13 mouse cellular contexts compared by ENCODE assay signal in genomic region chr12:108958483-108958882, GRCm38 (mm10).
A peak's percentile ranks its signal among the peaks of the same experiment; 100 is the strongest.
DNase-seq lines count a peak whose midpoint lies in the region; ATAC-seq lines count a peak whose summit lies in the region.
"Had no signal": no experiment of that assay in that cellular context is flagged by ENCODE, and none has a peak within 500 bp of the region (broad histone marks: within the 10 kb centered on the region; RNA-seq: fewer than 3 reads in every experiment).

No protein-coding gene starts in this region.

- DNase-seq in heart, adult 11 months: no peak
- no peak for DNase-seq in limb, embryonic 10.5 days (ENCODE audit: low spot score)
- DNase-seq in forebrain, embryonic 14.5 days (ENCODE audit: low spot score): no peak
- no peak for DNase-seq in embryo, embryonic 9.5 days (ENCODE audit: extremely low spot score)
- DNase-seq: adrenal gland, postnatal 36 days; cerebellum, adult 18-20 months; gastrocnemius, postnatal 25 days; lung, adult 2 months had no signal

- no peak overlapping the region for H3K27ac ChIP-seq in heart, embryonic 11.5 days (ENCODE audit: low read depth, low read length)
- no peak overlapping the region for H3K27ac ChIP-seq in limb, embryonic 13.5 days
- no peak overlapping the region for H3K27ac ChIP-seq in limb, embryonic 10.5 days
- H3K27ac ChIP-seq in forebrain, embryonic 14.5 days (ENCODE audit: low read depth, low read length): 0 out of 2 replicates have a peak overlapping the region, but pooled peaks have one; percentile 52
- H3K27ac ChIP-seq in neural tube, embryonic 12.5 days: no peak overlapping the region

- H3K27me3 ChIP-seq in heart, embryonic 11.5 days (ENCODE audit: control insufficient read depth, insufficient read depth, low read length): no peaks in the 10 kb centered on the region
- peaks cover 18% of the 10 kb centered on the region for H3K27me3 ChIP-seq in limb, embryonic 13.5 days
- peaks cover 38% of the 10 kb centered on the region for H3K27me3 ChIP-seq in limb, embryonic 10.5 days (ENCODE audit: low read depth, poor library complexity, severe bottlenecking)
- H3K27me3 ChIP-seq in forebrain, embryonic 14.5 days (replicated peaks; ENCODE audit: control insufficient read depth, insufficient read depth, low read length): peaks cover 3% of the 10 kb centered on the region; the same call in 1 of the 2 replicates
- H3K27me3 ChIP-seq in neural tube, embryonic 12.5 days (replicated peaks): no peaks in the 10 kb centered on the region

- 75% methylated on average over 7 of the region's 7 CpGs for WGBS in heart, embryonic 11.5 days (ENCODE audit: insufficient replicate concordance)
- 74% methylated on average over 7 of the region's 7 CpGs for WGBS in limb, embryonic 13.5 days
- 81% methylated on average over 7 of the region's 7 CpGs for WGBS in limb, embryonic 10.5 days
- 17% methylated on average over 7 of the region's 7 CpGs for WGBS in forebrain, embryonic 14.5 days
- 66% methylated on average over 7 of the region's 7 CpGs for WGBS in neural tube, embryonic 12.5 days

- H3K9ac ChIP-seq in heart, embryonic 11.5 days (ENCODE audit: low read depth, low read length): no peak overlapping the region
- H3K9ac ChIP-seq in limb, embryonic 13.5 days: no peak overlapping the region
- peak overlapping the region; percentile 35; the same call in 1 of the 2 replicates for H3K9ac ChIP-seq in forebrain, embryonic 14.5 days (ENCODE audit: low read length)
- no peak overlapping the region for H3K9ac ChIP-seq in neural tube, embryonic 12.5 days

- peaks cover 5% of the 10 kb centered on the region; the same call in 1 of the 2 replicates for H3K4me1 ChIP-seq in heart, embryonic 11.5 days (ENCODE audit: control insufficient read depth, insufficient read depth, low read length)
- H3K4me1 ChIP-seq in limb, embryonic 13.5 days: peaks cover 51% of the 10 kb centered on the region
- peaks cover 49% of the 10 kb centered on the region for H3K4me1 ChIP-seq in limb, embryonic 10.5 days
- H3K4me1 ChIP-seq in forebrain, embryonic 14.5 days (ENCODE audit: control insufficient read depth, insufficient read depth, low read length): peaks cover 53% of the 10 kb centered on the region
- peaks cover 48% of the 10 kb centered on the region for H3K4me1 ChIP-seq in neural tube, embryonic 12.5 days

- H3K36me3 ChIP-seq in heart, embryonic 11.5 days (ENCODE audit: control insufficient read depth, insufficient read depth, low read length): no peaks in the 10 kb centered on the region
- no peaks in the 10 kb centered on the region for H3K36me3 ChIP-seq in limb, embryonic 13.5 days
- no peaks in the 10 kb centered on the region for H3K36me3 ChIP-seq in limb, embryonic 10.5 days
- H3K36me3 ChIP-seq in forebrain, embryonic 14.5 days (ENCODE audit: control insufficient read depth, insufficient read depth, low read length): no peaks in the 10 kb centered on the region
- no peaks in the 10 kb centered on the region for H3K36me3 ChIP-seq in neural tube, embryonic 12.5 days

- peak overlapping the region; percentile 78; the same call in 1 of the 2 replicates for H3K4me2 ChIP-seq in heart, embryonic 11.5 days
- peak overlapping the region; percentile 63 for H3K4me2 ChIP-seq in limb, embryonic 13.5 days (replicated peaks)
- H3K4me2 ChIP-seq in forebrain, embryonic 14.5 days (ENCODE audit: low read length): peak overlapping the region; percentile 51
- H3K4me2 ChIP-seq in neural tube, embryonic 12.5 days (replicated peaks): peak overlapping the region; percentile 60

- ATAC-seq in heart, embryonic 11.5 days (replicated peaks; ENCODE audit: insufficient number of reproducible peaks, low FRiP score, low TSS enrichment): no peak
- no peak for ATAC-seq in limb, embryonic 13.5 days (ENCODE audit: low FRiP score, low read depth)
- ATAC-seq in forebrain, embryonic 14.5 days: no peak
- ATAC-seq in neural tube, embryonic 12.5 days (ENCODE audit: low FRiP score, low read depth): no peak
- ATAC-seq in granulocyte monocyte progenitor cell, adult 5-6 weeks (replicated peaks; ENCODE audit: poor library complexity, severe bottlenecking): no peak
- ATAC-seq: intestine, postnatal 0 days had no signal

- H3K4me3 ChIP-seq in heart, embryonic 11.5 days (ENCODE audit: low read depth, low read length): no peak overlapping the region
- no peak overlapping the region; the same call in 1 of the 2 replicates for H3K4me3 ChIP-seq in limb, embryonic 13.5 days
- H3K4me3 ChIP-seq in limb, embryonic 10.5 days: no peak overlapping the region; the same call in 1 of the 2 replicates
- H3K4me3 ChIP-seq in forebrain, embryonic 14.5 days (ENCODE audit: low read depth, low read length): no peak overlapping the region
- H3K4me3 ChIP-seq in neural tube, embryonic 12.5 days: no peak overlapping the region

- no peaks in the 10 kb centered on the region for H3K9me3 ChIP-seq in heart, embryonic 11.5 days (replicated peaks; ENCODE audit: control insufficient read depth, low read length)
- H3K9me3 ChIP-seq in limb, embryonic 13.5 days: no peaks in the 10 kb centered on the region
- no peaks in the 10 kb centered on the region for H3K9me3 ChIP-seq in limb, embryonic 10.5 days (replicated peaks)
- no peaks in the 10 kb centered on the region for H3K9me3 ChIP-seq in forebrain, embryonic 14.5 days (replicated peaks; ENCODE audit: control insufficient read depth, low read length)
- no peaks in the 10 kb centered on the region for H3K9me3 ChIP-seq in neural tube, embryonic 12.5 days
